Mouse (Mus musculus): ENCODE results near the gene Gm20662.
"Not testable (repeated sequence)": the region's sequence is repeated elsewhere in the genome, so short reads cannot be mapped to it uniquely, and the experiment has no call there.

Gm20662 gene

GRCm38 (mm10) chr9:108010385-108010784 is 14.2 kb downstream of the Gm20662 start:
- DNase-seq (ENCODE audit: inconsistent ontology term) = peak; percentile 11

- not testable (repeated sequence) for DNase-seq (ENCODE audit: inconsistent ontology term)
These were observed 17.4 kb downstream of the Gm20662 start for GRCm38 (mm10) chr9:108013577-108013976.

- no peak for DNase-seq (ENCODE audit: inconsistent ontology term)
These were observed 21.0 kb downstream of the Gm20662 start for GRCm38 (mm10) chr9:108017127-108017526.

- DNase-seq (ENCODE audit: inconsistent ontology term) = no peak
These were observed 24.6 kb downstream of the Gm20662 start for GRCm38 (mm10) chr9:108020741-108021140.

- DNase-seq (ENCODE audit: inconsistent ontology term) = no peak
These were observed 27.1 kb downstream of the Gm20662 start for GRCm38 (mm10) chr9:108023216-108023615.

GRCm38 (mm10) chr9:108026584-108026983 is 30.4 kb downstream of the Gm20662 start:
- DNase-seq (ENCODE audit: inconsistent ontology term) = no peak

- no peak for DNase-seq (ENCODE audit: inconsistent ontology term)
These were observed 31.7 kb downstream of the Gm20662 start for GRCm38 (mm10) chr9:108027867-108028266.

GRCm38 (mm10) chr9:108032126-108032525 is 36.0 kb downstream of the Gm20662 start:
- no peak for DNase-seq (ENCODE audit: inconsistent ontology term)

- DNase-seq (ENCODE audit: inconsistent ontology term) = no peak
These were observed 39.4 kb downstream of the Gm20662 start for GRCm38 (mm10) chr9:108035331-108036156.

- no peak for DNase-seq (ENCODE audit: inconsistent ontology term)
These were observed 48.8 kb downstream of the Gm20662 start for GRCm38 (mm10) chr9:108044751-108045492.

GRCm38 (mm10) chr9:108046582-108046981 is 50.4 kb downstream of the Gm20662 start:
- no peak for DNase-seq (ENCODE audit: inconsistent ontology term)

- DNase-seq (ENCODE audit: inconsistent ontology term) = no peak
These were observed 51.7 kb downstream of the Gm20662 start for GRCm38 (mm10) chr9:108047601-108048565.

GRCm38 (mm10) chr9:108048566-108048955 is 52.4 kb downstream of the Gm20662 start:
- no peak for DNase-seq (ENCODE audit: inconsistent ontology term)

- DNase-seq (ENCODE audit: inconsistent ontology term) = peak; percentile 99
These were observed 52.9 kb downstream of the Gm20662 start, which contains the start of gene Gmppb for GRCm38 (mm10) chr9:108049016-108049455. Gmppb (plus strand) TSS chr9:108049242.

- DNase-seq (ENCODE audit: inconsistent ontology term) = no peak
These were observed 53.6 kb downstream of the Gm20662 start for GRCm38 (mm10) chr9:108049561-108050251.

GRCm38 (mm10) chr9:108051184-108051930 is 55.2 kb downstream of the Gm20662 start:
- no peak for DNase-seq (ENCODE audit: inconsistent ontology term)

GRCm38 (mm10) chr9:108051931-108052220 is 55.7 kb downstream of the Gm20662 start:
- no peak for DNase-seq (ENCODE audit: inconsistent ontology term)

GRCm38 (mm10) chr9:108052411-108052810 is 56.3 kb downstream of the Gm20662 start:
- no peak for DNase-seq (ENCODE audit: inconsistent ontology term)

GRCm38 (mm10) chr9:108052885-108053664 is 56.9 kb downstream of the Gm20662 start, which contains the start of gene Amigo3:
Amigo3 (plus strand) TSS chr9:108053159.
- peak; percentile 96 for DNase-seq (ENCODE audit: inconsistent ontology term)
